Mouse (Mus musculus): ENCODE results near the gene Gnb1l. TPM values are rescaled to one million over a fixed set of nuclear protein-coding genes. Genes with fewer than 3 reads are reported as not detected.
A peak's percentile ranks its signal among the peaks of the same experiment; 100 is the strongest.
"Not testable (repeated sequence)": the region's sequence is repeated elsewhere in the genome, so short reads cannot be mapped to it uniquely, and the experiment has no call there.

The Gnb1l gene
- polyA plus RNA-seq, 1 experiment from 2014 or later, result 13.3 TPM

GRCm38 (mm10) chr16:18507200-18507549 is 8.7 kb downstream of the Gnb1l start:
- no peak for ATAC-seq (ENCODE audit: insufficient read depth, low FRiP score, low TSS enrichment)
- Histone ChIP-seq H3K9me3 (ENCODE audit: control insufficient read depth, low read length) (no peaks in the 10 kb centered on the region), H3K4me1 (ENCODE audit: control insufficient read depth, insufficient read depth, low read length) (no peaks in the 10 kb centered on the region), H3K4me2 (ENCODE audit: low read depth) (no peak overlapping the region), H3K27ac (ENCODE audit: low read depth, low read length) (no peak overlapping the region), H3K27me3 (ENCODE audit: control insufficient read depth, insufficient read depth, low read length) (no peaks in the 10 kb centered on the region), H3K9ac (ENCODE audit: low read length) (no peak overlapping the region), H3K4me3 (ENCODE audit: low read depth, low read length) (no peak overlapping the region), H3K36me3 (ENCODE audit: control insufficient read depth, insufficient read depth, low read length) (0 out of 2 replicates have a peak, but pooled peaks cover 2% of the 10 kb centered on the region)
- WGBS, result 58% methylated on average over 1 of the region's 1 CpGs
- no peak for DNase-seq (ENCODE audit: low spot score)

GRCm38 (mm10) chr16:18511741-18512140 is 13.2 kb downstream of the Gnb1l start:
- WGBS, result 87% methylated on average over 5 of the region's 5 CpGs
- H3K9me3 ChIP-seq (ENCODE audit: control insufficient read depth, low read length), result no peaks in the 10 kb centered on the region
- DNase-seq (ENCODE audit: low spot score), result no peak

GRCm38 (mm10) chr16:18513508-18513907 is 15.0 kb downstream of the Gnb1l start:
- Histone ChIP-seq H3K9me3 (ENCODE audit: control insufficient read depth, low read length) (no peaks in the 10 kb centered on the region), H3K27ac (ENCODE audit: low read depth, low read length) (no peak overlapping the region), H3K9ac (ENCODE audit: low read length) (no peak overlapping the region), H3K36me3 (ENCODE audit: control insufficient read depth, insufficient read depth, low read length) (no peaks in the 10 kb centered on the region), H3K4me2 (ENCODE audit: low read depth) (no peak overlapping the region), H3K27me3 (ENCODE audit: control insufficient read depth, insufficient read depth, low read length) (no peaks in the 10 kb centered on the region), H3K4me3 (ENCODE audit: low read depth, low read length) (no peak overlapping the region), H3K4me1 (ENCODE audit: control insufficient read depth, insufficient read depth, low read length) (no peaks in the 10 kb centered on the region)
- DNase-seq (ENCODE audit: low spot score) (no peak), ATAC-seq (ENCODE audit: insufficient read depth, low FRiP score, low TSS enrichment) (no peak)
- 66% methylated on average over 6 of the region's 6 CpGs for WGBS

More at GRCm38 (mm10) chr16:18511741-18512140, 13.2 kb downstream of the Gnb1l start:
- no peaks in the 10 kb centered on the region for H3K27me3 ChIP-seq (ENCODE audit: control insufficient read depth, insufficient read depth, low read length)
- H3K4me1 ChIP-seq (ENCODE audit: control insufficient read depth, insufficient read depth, low read length), result no peaks in the 10 kb centered on the region
- H3K27ac ChIP-seq (ENCODE audit: low read depth, low read length), result no peak overlapping the region
- H3K9ac ChIP-seq (ENCODE audit: low read length), result no peak overlapping the region
- H3K36me3 ChIP-seq (ENCODE audit: control insufficient read depth, insufficient read depth, low read length), result no peaks in the 10 kb centered on the region
- H3K4me3 ChIP-seq (ENCODE audit: low read depth, low read length), result no peak overlapping the region
- no peak overlapping the region for H3K4me2 ChIP-seq (ENCODE audit: low read depth)
- ATAC-seq (ENCODE audit: insufficient read depth, low FRiP score, low TSS enrichment), result no peak

- ATAC-seq (ENCODE audit: insufficient read depth, low FRiP score, low TSS enrichment) (no peak), DNase-seq (ENCODE audit: low spot score) (no peak)
- Histone ChIP-seq H3K4me3 (ENCODE audit: low read depth, low read length) (no peak overlapping the region), H3K4me1 (ENCODE audit: control insufficient read depth, insufficient read depth, low read length) (no peaks in the 10 kb centered on the region), H3K27me3 (ENCODE audit: control insufficient read depth, insufficient read depth, low read length) (no peaks in the 10 kb centered on the region), H3K9ac (ENCODE audit: low read length) (no peak overlapping the region), H3K4me2 (ENCODE audit: low read depth) (no peak overlapping the region), H3K27ac (ENCODE audit: low read depth, low read length) (no peak overlapping the region), H3K36me3 (ENCODE audit: control insufficient read depth, insufficient read depth, low read length) (no peaks in the 10 kb centered on the region), H3K9me3 (ENCODE audit: control insufficient read depth, low read length) (no peaks in the 10 kb centered on the region)
Measured at GRCm38 (mm10) chr16:18518091-18518490, 19.6 kb downstream of the Gnb1l start.

GRCm38 (mm10) chr16:18523563-18524245 is 25.2 kb downstream of the Gnb1l start:
- no peak for ATAC-seq (ENCODE audit: insufficient read depth, low FRiP score, low TSS enrichment)
- Histone ChIP-seq H3K9me3 (ENCODE audit: control insufficient read depth, low read length) (no peaks in the 10 kb centered on the region), H3K4me3 (ENCODE audit: low read depth, low read length) (no peak overlapping the region), H3K4me2 (ENCODE audit: low read depth) (no peak overlapping the region), H3K4me1 (ENCODE audit: control insufficient read depth, insufficient read depth, low read length) (no peaks in the 10 kb centered on the region), H3K9ac (ENCODE audit: low read length) (no peak overlapping the region), H3K27ac (ENCODE audit: low read depth, low read length) (no peak overlapping the region), H3K27me3 (ENCODE audit: control insufficient read depth, insufficient read depth, low read length) (no peaks in the 10 kb centered on the region), H3K36me3 (ENCODE audit: control insufficient read depth, insufficient read depth, low read length) (no peaks in the 10 kb centered on the region)
- 96% methylated on average over 8 of the region's 8 CpGs for WGBS
- no peak for DNase-seq (ENCODE audit: low spot score)

- no peak overlapping the region for H3K4me2 ChIP-seq (ENCODE audit: low read depth)
- no peaks in the 10 kb centered on the region for H3K27me3 ChIP-seq (ENCODE audit: control insufficient read depth, insufficient read depth, low read length)
- H3K9ac ChIP-seq (ENCODE audit: low read length), result no peak overlapping the region
- no peak overlapping the region for H3K27ac ChIP-seq (ENCODE audit: low read depth, low read length)
- ATAC-seq (ENCODE audit: insufficient read depth, low FRiP score, low TSS enrichment) (no peak), DNase-seq (ENCODE audit: low spot score) (no peak)
- H3K9me3 ChIP-seq (ENCODE audit: control insufficient read depth, low read length), result no peaks in the 10 kb centered on the region
- no peak overlapping the region for H3K4me3 ChIP-seq (ENCODE audit: low read depth, low read length)
- no peaks in the 10 kb centered on the region for H3K4me1 ChIP-seq (ENCODE audit: control insufficient read depth, insufficient read depth, low read length)
- H3K36me3 ChIP-seq (ENCODE audit: control insufficient read depth, insufficient read depth, low read length), result no peaks in the 10 kb centered on the region
- WGBS, result 93% methylated on average over 5 of the region's 5 CpGs
Measured at GRCm38 (mm10) chr16:18528656-18529055, 30.1 kb downstream of the Gnb1l start.

- H3K9me3 ChIP-seq (ENCODE audit: control insufficient read depth, low read length); H3K36me3 ChIP-seq (ENCODE audit: control insufficient read depth, insufficient read depth, low read length); H3K27ac ChIP-seq (ENCODE audit: low read depth, low read length); H3K4me1 ChIP-seq (ENCODE audit: control insufficient read depth, insufficient read depth, low read length); H3K9ac ChIP-seq (ENCODE audit: low read length); H3K27me3 ChIP-seq (ENCODE audit: control insufficient read depth, insufficient read depth, low read length); H3K4me3 ChIP-seq (ENCODE audit: low read depth, low read length); H3K4me2 ChIP-seq (ENCODE audit: low read depth); DNase-seq (ENCODE audit: low spot score): not testable (repeated sequence)
- 88% methylated on average over 7 of the region's 7 CpGs for WGBS
- ATAC-seq (ENCODE audit: insufficient read depth, low FRiP score, low TSS enrichment), result peak; percentile 100; the same call in 1 of the 2 replicates
Measured at GRCm38 (mm10) chr16:18533061-18533460, 34.5 kb downstream of the Gnb1l start.

- H3K27ac ChIP-seq (ENCODE audit: low read depth, low read length), result no peak overlapping the region
- no peaks in the 10 kb centered on the region for H3K36me3 ChIP-seq (ENCODE audit: control insufficient read depth, insufficient read depth, low read length)
- WGBS, result 89% methylated on average over 3 of the region's 3 CpGs
- ATAC-seq (ENCODE audit: insufficient read depth, low FRiP score, low TSS enrichment) (no peak), DNase-seq (ENCODE audit: low spot score) (no peak)
- no peak overlapping the region for H3K4me2 ChIP-seq (ENCODE audit: low read depth)
- H3K9me3 ChIP-seq (ENCODE audit: control insufficient read depth, low read length), result no peaks in the 10 kb centered on the region
- H3K4me3 ChIP-seq (ENCODE audit: low read depth, low read length), result no peak overlapping the region
- H3K27me3 ChIP-seq (ENCODE audit: control insufficient read depth, insufficient read depth, low read length), result no peaks in the 10 kb centered on the region
- H3K4me1 ChIP-seq (ENCODE audit: control insufficient read depth, insufficient read depth, low read length), result no peaks in the 10 kb centered on the region
- no peak overlapping the region for H3K9ac ChIP-seq (ENCODE audit: low read length)
Measured at GRCm38 (mm10) chr16:18537407-18537990, 39.0 kb downstream of the Gnb1l start.

GRCm38 (mm10) chr16:18539281-18539680 is 40.8 kb downstream of the Gnb1l start:
- 82% methylated on average over 6 of the region's 6 CpGs for WGBS
- Histone ChIP-seq H3K9me3 (ENCODE audit: control insufficient read depth, low read length) (no peaks in the 10 kb centered on the region), H3K36me3 (ENCODE audit: control insufficient read depth, insufficient read depth, low read length) (no peaks in the 10 kb centered on the region), H3K4me2 (ENCODE audit: low read depth) (no peak overlapping the region), H3K27me3 (ENCODE audit: control insufficient read depth, insufficient read depth, low read length) (no peaks in the 10 kb centered on the region), H3K9ac (ENCODE audit: low read length) (no peak overlapping the region), H3K4me3 (ENCODE audit: low read depth, low read length) (no peak overlapping the region), H3K27ac (ENCODE audit: low read depth, low read length) (no peak overlapping the region), H3K4me1 (ENCODE audit: control insufficient read depth, insufficient read depth, low read length) (no peaks in the 10 kb centered on the region)
- ATAC-seq (ENCODE audit: insufficient read depth, low FRiP score, low TSS enrichment), result no peak
- no peak for DNase-seq (ENCODE audit: low spot score)

All from neural tube, embryonic 11.5 days (tissue).